Mouse (Mus musculus) lung, postnatal 0 days (tissue): ENCODE measurements around the gene Csf2rb2.
"Not testable (repeated sequence)": the region's sequence is repeated elsewhere in the genome, so short reads cannot be mapped to it uniquely, and the experiment has no call there.

Experiments
- CTCF ChIP-seq: IDR thresholded peaks from 2 replicates; pipeline ENCODE4 v1.5.1; 2016; ENCODE audit warnings: antibody characterized with exemption, mild to moderate bottlenecking
- EP300 ChIP-seq: IDR thresholded peaks from 2 replicates; pipeline ENCODE4 v1.6.1; 2016; ENCODE audit warnings: antibody characterized with exemption, mild to moderate bottlenecking, control low read depth

GRCm38 (mm10) chr15:78327753-78328341 lies 22.3 kb upstream of the Csf2rb2 start:
- not testable (repeated sequence) for TF ChIP-seq CTCF, EP300
